Mouse (Mus musculus): ENCODE results near the gene Rap1gap. TPM values are rescaled to one million over a fixed set of nuclear protein-coding genes. Genes with fewer than 3 reads are reported as not detected.

Rap1gap gene
- total RNA-seq, 2 experiments from 2014 or later, result 31.3 to 48.5 TPM

- no peak for DNase-seq
Measured at GRCm38 (mm10) chr4:137774013-137774412, 109.5 kb downstream of the Rap1gap start.

- no peak for DNase-seq
Measured at GRCm38 (mm10) chr4:137774505-137774904, 110.0 kb downstream of the Rap1gap start.

- no peak for DNase-seq
Measured at GRCm38 (mm10) chr4:137777866-137778265, 113.3 kb downstream of the Rap1gap start.

GRCm38 (mm10) chr4:137778397-137779184 is 114.1 kb downstream of the Rap1gap start:
- no peak for DNase-seq

Other genes starting within 250 kb of the Rap1gap start
- not detected for gene Cela3b, start 234.2 kb upstream of the Rap1gap start, total RNA-seq (2021)
- not detected for gene 1700013G24Rik, start 211.4 kb upstream of the Rap1gap start, total RNA-seq (2021)
- gene Hspg2, start 196.0 kb upstream of the Rap1gap start, total RNA-seq (2021), result 100 to 1,000 TPM; 191 to 264 TPM
- not detected for gene Ldlrad2, start 90.2 kb upstream of the Rap1gap start, total RNA-seq (2021)
- gene Usp48, start 71.0 kb upstream of the Rap1gap start, total RNA-seq (2021), result 100 to 1,000 TPM in 1 of 2 experiments, 10 to 100 TPM in 1; 76.5 to 113 TPM
- 10 to 100 TPM; 11.5 to 19.7 TPM for gene Alpl, start 131.7 kb downstream of the Rap1gap start, total RNA-seq (2021)
- 100 to 1,000 TPM; 183 to 188 TPM for gene Ece1, start 197.5 kb downstream of the Rap1gap start, total RNA-seq (2021)